Mouse (Mus musculus) regulatory T cell (primary cell): ENCODE results near the gene Mapk14.
"Not testable (repeated sequence)": the region's sequence is repeated elsewhere in the genome, so short reads cannot be mapped to it uniquely, and the experiment has no call there.

Experiments
- in situ Hi-C: fragments of 300-600 bp; cut with MboI, MseI; formaldehyde crosslinking; loops from one replicate; pipeline ENCODE4 v1.15.1; 2025; ENCODE audit warnings: high pct_unique_total_duplicates

Gene Mapk14

GRCm38 (mm10) chr17:28697290-28698195, 6.4 kb downstream of the Mapk14 start:
- in situ Hi-C loops: loop anchor here (5.0 kb wide), 1 partner anchor 565 kb away; the partner anchor contains the start of gene Ppil1

DNA sequence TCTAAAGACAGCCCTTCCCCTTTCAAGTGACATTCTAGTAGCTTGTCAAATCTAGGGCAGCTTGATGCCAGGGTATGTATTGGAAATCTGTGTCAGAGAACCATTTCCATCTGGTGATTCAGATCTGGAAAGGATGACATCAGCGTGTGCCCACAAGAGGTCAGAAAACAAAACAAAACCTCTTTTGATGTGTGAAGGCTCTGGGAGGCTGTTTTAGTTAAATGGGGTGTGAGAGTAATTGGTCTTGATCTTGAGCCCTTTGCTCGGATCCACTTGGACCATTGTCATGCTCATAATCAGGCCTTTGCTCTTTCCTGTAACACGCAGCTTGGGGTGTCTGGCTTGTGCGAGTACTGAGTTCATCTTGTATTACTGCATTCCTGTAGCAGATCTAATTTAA, 7.1 kb downstream of the Mapk14 start:
- in situ Hi-C loops: loop anchor here (5.0 kb wide), 1 partner anchor 564 kb away; the partner anchor contains the start of gene Ppil1

- in situ Hi-C loops: loop anchor here (5.0 kb wide), 1 partner anchor 564 kb away; the partner anchor contains the start of gene Ppil1
These were observed 7.5 kb downstream of the Mapk14 start for GRCm38 (mm10) chr17:28698672-28699071.

DNA sequence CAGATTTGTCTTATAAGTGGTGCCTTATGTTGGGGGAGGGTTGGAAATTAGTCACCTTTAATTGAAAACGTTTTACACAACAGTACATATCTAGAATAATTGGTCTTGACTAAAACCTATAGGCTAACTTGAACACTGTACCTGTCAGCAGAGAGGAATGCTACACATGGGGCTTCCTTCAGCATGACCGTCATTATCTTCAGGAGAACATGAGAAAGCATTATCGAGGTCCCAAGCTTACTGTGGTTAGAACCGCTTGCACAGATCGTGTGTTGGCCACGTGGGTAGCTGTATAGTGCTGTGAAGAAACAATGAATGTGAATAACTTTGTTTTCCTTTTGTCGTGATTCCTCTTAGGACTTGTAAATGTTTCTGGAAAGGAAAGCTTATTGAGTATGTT, 8.7 kb downstream of the Mapk14 start:
- in situ Hi-C loops: loop anchor here (5.0 kb wide), 1 partner anchor 563 kb away; the partner anchor contains the start of gene Ppil1

DNA sequence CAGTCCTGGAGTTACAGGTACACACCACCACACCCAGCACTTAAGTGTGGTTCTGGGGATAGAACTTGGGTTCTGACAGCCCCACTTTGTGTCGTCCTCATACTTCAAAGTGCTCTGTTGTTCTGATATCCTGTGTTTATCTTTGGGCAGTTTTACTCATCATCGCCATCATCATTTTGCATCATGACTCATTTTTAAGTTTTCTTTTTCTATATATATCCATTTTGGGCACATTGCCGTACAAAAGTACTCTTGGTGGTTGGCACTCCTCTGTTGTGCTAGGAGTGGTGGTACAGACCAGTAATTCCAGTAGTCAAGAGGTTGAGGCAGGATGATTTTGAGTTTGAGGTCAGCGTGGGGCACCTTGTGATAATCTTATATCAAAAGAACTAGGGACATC, 10.0 kb downstream of the Mapk14 start:
- in situ Hi-C loops: no loop called here

GRCm38 (mm10) chr17:28701737-28702136, 10.6 kb downstream of the Mapk14 start:
- in situ Hi-C loops: no loop called here

GRCm38 (mm10) chr17:28702646-28703045, 11.5 kb downstream of the Mapk14 start:
- in situ Hi-C loops: no loop called here

DNA sequence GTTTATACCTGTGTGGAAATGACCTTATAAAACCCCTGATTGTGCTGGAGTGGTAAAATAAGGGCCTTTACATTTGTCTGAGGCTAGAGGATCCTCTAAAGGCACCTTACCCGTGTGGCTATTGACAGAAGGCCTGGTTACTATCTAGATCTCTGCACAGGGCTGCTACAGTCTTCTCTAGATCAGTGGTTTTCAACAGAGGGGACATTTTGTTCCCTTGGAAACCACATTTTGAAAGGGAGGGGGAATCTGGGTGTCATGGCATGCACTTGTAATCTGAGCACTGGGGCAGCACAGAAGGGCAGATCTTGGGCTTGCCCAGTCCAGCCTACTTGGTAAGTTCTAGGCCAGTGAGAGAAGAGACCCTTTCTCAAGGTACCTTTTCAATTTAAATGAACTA, 15.6 kb downstream of the Mapk14 start:
- in situ Hi-C loops: no loop called here

GRCm38 (mm10) chr17:28707136-28707627, 16.1 kb downstream of the Mapk14 start:
- in situ Hi-C loops: no loop called here

DNA sequence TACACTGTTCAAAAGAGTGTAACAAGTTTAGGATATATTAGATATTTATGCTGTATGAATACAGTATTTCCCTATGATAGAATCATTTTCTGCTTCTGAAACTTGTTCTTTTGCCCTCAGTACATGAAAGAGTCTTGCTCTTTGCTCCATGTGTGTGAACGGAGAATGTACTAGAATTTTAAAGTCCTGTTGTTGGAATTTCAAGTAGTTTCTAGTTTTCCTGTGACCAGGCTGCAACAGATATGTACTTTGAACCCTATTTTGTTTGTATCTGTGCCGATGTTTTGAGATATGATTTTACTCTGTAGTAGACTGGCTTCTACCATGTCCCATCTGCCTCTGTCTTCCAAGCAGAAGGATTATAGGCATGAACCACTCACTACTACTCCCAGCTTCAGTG, 16.7 kb downstream of the Mapk14 start:
- in situ Hi-C loops: no loop called here

- in situ Hi-C loops: no loop called here
These were observed 17.9 kb downstream of the Mapk14 start for GRCm38 (mm10) chr17:28708989-28709388.

GRCm38 (mm10) chr17:28709552-28710290, 18.6 kb downstream of the Mapk14 start:
- in situ Hi-C loops: loop anchor here (5.0 kb wide), 1 partner anchor 93 kb away; the partner anchor contains the start of gene Brpf3

DNA sequence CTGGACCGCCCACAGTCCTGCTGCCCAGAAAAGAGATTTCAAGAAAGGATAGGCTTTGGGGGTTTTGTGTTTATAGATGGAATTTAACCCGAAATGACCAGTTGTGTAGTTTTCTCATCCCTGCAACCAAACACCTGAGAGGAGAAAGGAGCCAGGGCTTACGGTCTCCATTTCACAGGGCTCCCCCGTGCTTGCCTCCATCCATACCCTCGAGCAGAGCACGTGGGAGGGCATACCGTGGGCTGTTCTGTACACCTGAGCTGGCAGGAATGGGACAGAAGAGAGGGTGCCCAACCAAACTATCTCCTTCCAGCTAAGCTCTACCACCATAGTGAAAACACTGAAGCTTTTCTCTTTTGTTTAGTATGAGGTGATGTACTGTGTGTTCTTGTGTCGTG, 19.2 kb downstream of the Mapk14 start:
- in situ Hi-C loops: loop anchor here (5.0 kb wide), 1 partner anchor 92 kb away; the partner anchor contains the start of gene Brpf3

- in situ Hi-C loops: loop anchor here (5.0 kb wide), 1 partner anchor 91 kb away; the partner anchor contains the start of gene Brpf3
These were observed 20.1 kb downstream of the Mapk14 start for GRCm38 (mm10) chr17:28711237-28711636.

DNA sequence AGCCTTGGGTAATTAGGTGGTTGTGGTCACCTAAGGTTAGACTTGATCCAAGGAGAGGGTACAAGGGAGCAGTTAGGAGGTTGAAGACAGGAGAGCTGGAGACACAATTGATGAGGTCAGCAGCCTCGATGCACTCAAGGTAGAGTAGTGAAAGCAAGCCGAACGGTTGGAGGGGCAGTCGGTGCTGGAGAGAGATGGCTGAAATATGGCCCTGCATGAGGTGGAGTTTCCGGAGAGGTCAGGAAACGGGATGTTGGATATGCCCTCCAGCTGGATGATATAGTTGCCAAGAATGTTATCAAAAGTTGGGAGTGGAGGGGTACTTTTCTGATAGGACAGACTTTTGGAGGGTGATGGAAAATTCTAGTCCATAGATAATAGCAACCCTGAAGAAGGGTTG, 21.2 kb downstream of the Mapk14 start:
- in situ Hi-C loops: loop anchor here (5.0 kb wide), 1 partner anchor 90 kb away; the partner anchor contains the start of gene Brpf3

- in situ Hi-C loops: loop anchor here (5.0 kb wide), 1 partner anchor 88 kb away; the partner anchor contains the start of gene Brpf3
These were observed 22.9 kb downstream of the Mapk14 start for GRCm38 (mm10) chr17:28714006-28714405.

GRCm38 (mm10) chr17:28715832-28716548, 24.9 kb downstream of the Mapk14 start:
- in situ Hi-C loops: no loop called here

GRCm38 (mm10) chr17:28717535-28717934, 26.4 kb downstream of the Mapk14 start:
- in situ Hi-C loops: no loop called here

- in situ Hi-C loops: no loop called here
These were observed 34.7 kb downstream of the Mapk14 start, which contains the start of gene AC170998.1 for GRCm38 (mm10) chr17:28725783-28726182. AC170998.1 (plus strand) TSS chr17:28726083.

GRCm38 (mm10) chr17:28727511-28727910, 36.4 kb downstream of the Mapk14 start:
- in situ Hi-C loops: not testable (repeated sequence)
